Mouse (Mus musculus) olfactory bulb, adult 2 months (tissue): ENCODE results near the gene Ccnk.

Experiments
- CTCF ChIP-seq: fragments of 200-500 bp; IDR thresholded peaks from 2 replicates; pipeline ENCODE4 v1.5.1; 2012; ENCODE audit warnings: low read depth, mild to moderate bottlenecking, low read length, moderate library complexity; ENCODE audit not compliant: insufficient read depth
- POLR2A ChIP-seq: fragments of 200-500 bp; IDR thresholded peaks from 2 replicates; pipeline ENCODE4 v1.6.1; 2012; ENCODE audit warnings: mild to moderate bottlenecking, low read depth, low read length, moderate library complexity; ENCODE audit not compliant: insufficient read depth

DNA sequence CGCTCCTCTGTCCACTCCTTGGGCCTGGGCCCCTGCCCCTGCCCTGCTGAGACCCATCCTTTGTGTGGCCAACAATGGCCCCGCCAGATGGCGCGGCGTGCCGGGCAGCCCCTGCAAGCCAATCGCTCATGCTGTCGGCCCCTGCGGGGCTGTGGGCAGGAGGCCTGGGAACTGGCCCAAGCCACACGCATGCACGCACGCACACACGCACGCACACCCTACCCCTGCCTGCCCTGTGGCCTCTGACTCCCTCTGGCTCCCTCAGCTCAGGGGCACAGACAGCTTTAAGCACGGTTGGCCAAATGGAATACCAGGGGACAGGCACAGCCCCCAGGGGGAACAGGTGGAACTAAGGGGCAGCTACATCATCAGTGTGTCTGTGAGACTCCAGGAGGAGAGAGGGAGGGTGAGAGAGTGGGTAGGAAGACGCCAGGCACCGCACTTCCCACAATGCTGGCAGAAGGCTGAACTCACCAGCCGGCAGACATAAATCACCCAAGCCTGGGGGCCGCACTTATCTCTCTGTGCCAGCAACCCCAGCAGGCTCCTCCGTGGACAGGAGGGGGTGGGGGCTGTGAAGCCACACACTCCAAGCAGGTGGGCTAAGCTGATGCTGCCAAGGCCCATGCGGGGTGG is 61.7 kb downstream of the Ccnk start:
- TF ChIP-seq CTCF = no peak
- no peak for TF ChIP-seq POLR2A
